Mouse (Mus musculus): ENCODE measurements at regions not wholly inside any gene's neighbourhood (a gene's known extent, or its start where the extent isn't known, plus 50 kb on each side); places are given as distances from the start of the nearest gene placed in this dataset.

DNA sequence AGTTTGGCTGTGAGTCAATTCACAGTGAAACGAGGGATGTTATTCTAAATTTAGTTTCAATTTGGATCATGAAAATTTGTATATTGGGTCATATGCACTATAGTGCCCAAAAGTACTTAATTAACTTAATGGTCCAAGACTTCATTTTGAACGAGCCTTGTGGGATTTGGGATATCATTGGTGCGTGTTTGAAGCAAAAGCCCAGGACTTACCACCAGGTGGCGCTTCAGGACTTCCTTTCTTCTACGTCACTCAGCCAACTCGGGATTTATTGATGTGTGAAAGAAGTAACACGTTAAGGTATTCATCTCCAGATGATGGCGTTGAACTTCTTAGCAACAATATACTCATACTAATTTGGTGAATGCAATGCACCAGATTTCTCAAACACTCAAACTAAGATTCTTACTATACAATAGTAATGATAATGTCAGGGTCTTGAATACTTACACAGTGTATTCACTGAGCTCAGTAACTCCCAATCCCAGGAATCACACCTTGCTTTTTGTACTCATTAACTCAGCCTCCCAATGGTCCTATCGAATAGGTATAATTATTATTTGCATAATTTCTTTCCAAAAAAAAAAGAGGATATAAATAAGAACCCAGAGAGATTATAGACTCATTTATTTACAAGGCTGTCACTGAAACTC, 464.0 kb upstream of the Cntn6 start:
- peak; percentile 52; the same call in 1 of the 2 replicates for ATAC-seq (replicated peaks; ENCODE audit: poor library complexity, severe bottlenecking)

DNA sequence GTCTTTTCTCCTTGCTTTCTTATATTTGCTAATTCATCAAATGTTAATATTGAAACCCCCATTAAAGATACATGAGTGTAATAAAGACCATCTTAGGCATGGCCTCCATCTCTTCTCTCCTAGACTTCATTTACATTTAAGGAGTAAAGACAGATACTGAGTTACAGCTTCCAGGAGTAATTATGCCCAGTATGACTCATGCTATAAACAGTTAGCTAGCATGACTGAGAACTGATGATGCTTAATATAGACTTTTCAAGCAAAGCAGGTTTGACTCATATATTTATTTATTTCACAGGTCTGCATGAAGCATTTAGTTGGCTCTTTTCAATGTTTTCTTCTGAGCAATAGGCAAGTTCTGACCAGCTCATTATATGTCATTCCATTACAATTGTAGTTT, 453.7 kb upstream of the Cntn6 start:
- no peak for ATAC-seq (replicated peaks; ENCODE audit: poor library complexity, severe bottlenecking)

DNA sequence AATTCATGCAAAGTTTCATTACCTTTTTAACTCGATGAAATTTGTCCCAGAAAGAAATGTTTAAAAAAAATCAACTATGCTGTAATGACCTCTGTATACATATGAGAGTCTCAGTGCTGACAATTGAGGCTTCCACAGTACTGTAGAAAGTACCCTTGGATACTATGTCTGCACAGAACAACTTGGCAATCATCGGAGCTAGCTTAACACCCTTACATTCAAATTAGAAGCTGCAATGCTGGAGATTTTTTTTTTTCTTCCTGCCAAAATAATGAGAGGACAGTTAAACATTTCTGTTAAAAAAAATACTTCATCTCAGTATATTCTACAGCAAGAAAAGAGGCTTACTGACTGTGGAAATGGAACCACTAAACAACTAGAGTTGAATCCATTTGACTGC, 452.1 kb upstream of the Cntn6 start:
- no peak for ATAC-seq (replicated peaks; ENCODE audit: poor library complexity, severe bottlenecking)

DNA sequence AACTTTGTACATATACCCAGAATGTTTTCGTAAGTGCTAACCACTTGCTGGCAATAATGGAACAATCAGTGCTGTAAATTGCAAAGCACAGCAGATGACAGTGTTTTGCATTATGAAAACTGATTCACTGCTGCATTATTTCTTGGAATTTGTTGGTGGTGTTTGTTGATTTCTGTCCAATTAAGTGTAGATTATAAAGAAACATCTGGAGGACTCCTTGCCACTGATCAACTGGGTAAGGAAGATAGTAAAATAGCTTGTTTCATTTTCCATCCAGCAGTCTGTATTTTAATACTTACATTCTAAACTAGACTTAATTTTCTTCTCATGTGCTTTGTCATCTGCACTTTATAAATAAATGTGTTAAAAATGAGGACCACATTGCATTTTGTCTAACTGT, 436.6 kb upstream of the Cntn6 start:
- no peak for ATAC-seq (replicated peaks; ENCODE audit: poor library complexity, severe bottlenecking)

DNA sequence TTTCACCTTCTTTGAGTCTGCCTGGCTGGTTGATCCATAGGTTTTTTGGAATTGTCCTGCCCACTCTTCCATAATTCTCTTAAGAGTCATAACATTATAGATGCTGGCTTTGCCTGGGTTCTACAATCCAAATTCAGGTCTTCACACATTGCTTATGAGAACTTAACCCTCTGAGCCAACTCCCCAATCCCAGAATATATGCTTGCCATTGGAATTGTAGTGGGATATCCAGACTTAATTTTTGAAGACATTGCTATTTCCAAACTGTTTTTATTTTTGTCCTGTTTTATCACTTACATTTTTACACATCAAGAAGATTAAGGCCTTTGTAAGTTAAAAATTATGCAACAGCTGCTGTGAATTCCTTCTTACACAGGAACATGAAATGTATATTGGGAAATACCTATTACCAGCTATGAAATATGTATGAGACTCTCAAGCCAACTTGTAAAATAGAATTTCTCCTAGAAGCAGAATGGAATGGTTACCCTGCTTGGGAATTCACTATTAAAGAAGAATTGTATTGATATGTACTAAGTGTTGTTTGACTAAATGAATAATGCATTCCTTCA, 430.8 kb upstream of the Cntn6 start:
- no peak for ATAC-seq (replicated peaks; ENCODE audit: poor library complexity, severe bottlenecking)

DNA sequence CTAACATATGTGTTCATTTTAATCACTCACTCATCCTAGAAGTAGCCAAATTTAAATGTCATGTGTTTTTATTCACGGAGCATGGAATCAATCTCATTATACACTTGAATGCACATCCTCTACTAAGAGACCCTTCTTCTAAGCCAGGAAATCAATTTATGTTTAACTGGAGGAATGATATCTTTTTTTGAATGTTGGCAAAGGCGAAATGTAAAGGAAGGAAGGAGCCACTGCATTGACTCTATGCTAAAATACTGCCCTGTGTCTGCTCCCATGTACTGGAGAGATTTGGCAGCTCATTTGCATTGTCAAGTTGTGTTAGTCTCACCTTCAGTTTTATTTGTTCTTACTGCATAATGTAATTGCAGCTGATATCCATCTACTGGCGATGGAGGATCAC, 412.0 kb upstream of the Cntn6 start:
- ATAC-seq (replicated peaks; ENCODE audit: poor library complexity, severe bottlenecking): no peak

DNA sequence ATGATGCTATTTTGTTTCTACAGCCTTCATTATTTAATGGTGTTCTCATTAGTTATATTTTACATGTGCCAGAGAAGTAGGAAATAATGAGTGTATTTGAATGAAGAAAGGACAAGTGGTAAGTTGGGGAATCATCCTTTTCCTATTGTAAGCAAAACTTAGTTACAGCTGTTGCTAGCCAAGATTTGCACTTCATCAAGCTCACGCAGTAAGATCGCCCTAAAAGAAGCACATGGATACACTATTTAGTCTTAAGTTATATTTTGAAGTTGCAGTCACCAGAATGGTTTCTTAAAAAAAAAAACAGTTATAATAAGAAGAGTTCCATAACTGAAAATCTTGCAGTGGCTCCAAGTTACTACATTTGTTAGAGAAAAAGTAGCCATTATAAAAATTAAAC, 410.3 kb upstream of the Cntn6 start:
- ATAC-seq (replicated peaks; ENCODE audit: poor library complexity, severe bottlenecking): no peak

DNA sequence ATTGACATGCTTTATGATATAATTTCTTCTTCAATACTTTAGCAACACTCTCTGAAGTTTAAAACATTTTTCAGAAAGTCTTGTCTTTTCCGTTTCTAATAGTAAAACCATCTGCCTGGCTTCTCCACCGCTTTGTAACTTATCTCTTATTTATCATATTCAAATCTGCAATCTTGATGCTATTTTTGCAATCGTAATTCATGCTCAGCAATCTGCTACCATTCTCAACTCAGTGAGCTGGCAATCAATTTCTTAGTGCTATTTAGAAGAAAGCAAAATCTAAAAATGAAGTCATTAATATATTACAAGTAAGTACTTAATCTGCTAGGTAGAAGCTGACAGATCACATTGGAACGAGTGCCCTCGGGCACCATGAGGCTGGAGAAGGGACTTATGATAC, 384.2 kb upstream of the Cntn6 start:
- ATAC-seq (replicated peaks; ENCODE audit: poor library complexity, severe bottlenecking): no peak
